Mouse (Mus musculus) G1E (cell line): ENCODE results near the gene H2afz. TPM values are rescaled to one million over a fixed set of nuclear protein-coding genes. Genes with fewer than 3 reads are reported as not detected.

Source experiments
- ATAC-seq: 2 replicates; pipeline ENCODE4 v1.8.0; 2016; ENCODE audit warnings: mild to moderate bottlenecking; ENCODE audit not compliant: insufficient number of reproducible peaks, poor library complexity, low FRiP score, severe bottlenecking; ENCODE audit errors: extremely low read depth
- DNase-seq: peaks from one replicate; pipeline ENCODE4 v3.0.0; 2012; ENCODE audit warnings: low spot score
- H3K27me3 ChIP-seq: 2 replicates; pipeline ENCODE4 v1.6.1; 2012; ENCODE audit warnings: mild to moderate bottlenecking, low read length, inconsistent platforms; ENCODE audit not compliant: insufficient read depth
- H3K36me3 ChIP-seq: replicated peaks from 2 replicates; pipeline ENCODE3; 2012; ENCODE audit warnings: mild to moderate bottlenecking, inconsistent platforms
- H3K4me1 ChIP-seq: 2 replicates; pipeline ENCODE4 v1.6.1; 2012; ENCODE audit warnings: low read depth, low read length, inconsistent platforms, mixed read lengths; ENCODE audit not compliant: insufficient read depth
- H3K4me3 ChIP-seq: 2 replicates; pipeline ENCODE4 v1.5.1; 2012; ENCODE audit warnings: low read depth, mild to moderate bottlenecking, inconsistent platforms, low read length, moderate library complexity, mixed read lengths
- H3K9me3 ChIP-seq: replicated peaks from 2 replicates; pipeline ENCODE4 v1.6.1; 2012; ENCODE audit warnings: inconsistent platforms
- CTCF ChIP-seq: IDR thresholded peaks from 2 replicates; pipeline ENCODE4 v1.5.1; 2012; ENCODE audit warnings: low read depth, low read length, inconsistent platforms, mixed read lengths
- GATA1 ChIP-seq: IDR thresholded peaks from 2 replicates; pipeline ENCODE4 v1.6.1; 2012; ENCODE audit warnings: borderline replicate concordance, low read length, inconsistent platforms, mixed read lengths
- GATA2 ChIP-seq: IDR thresholded peaks from 2 replicates; pipeline ENCODE4 v1.6.1; 2012; ENCODE audit warnings: low read depth, low read length, inconsistent platforms, borderline replicate concordance
- POLR2AphosphoS5 ChIP-seq: IDR thresholded peaks from 2 replicates; pipeline ENCODE4 v1.6.1; 2012; ENCODE audit warnings: low read depth, low read length, inconsistent platforms; ENCODE audit not compliant: insufficient replicate concordance
- TAL1 ChIP-seq: conservative IDR thresholded peaks from 2 replicates; pipeline ENCODE4 v1.6.1; 2012; ENCODE audit warnings: low read depth, low read length, inconsistent platforms, mixed read lengths
- polyA plus RNA-seq: library from polyadenylated mRNA; stranded (reverse); fragments of >175 nt; gene quantifications from 2 replicates; pipeline ENCODE4 v1.2.3, GENCODE M21; 2012
- total RNA-seq, 2 experiments: library from RNA; stranded (forward) in 1 of 2; stranded (reverse) in 1 of 2; fragments of 200-1000 nt in 1 of 2; fragments of >200 nt in 1 of 2; fragmentation: Nextera tagmentation in 1 of 2; gene quantifications; 2 replicates each; pipeline ENCODE4 v1.2.3; 2014 to 2017

The H2afz gene
- total and polyA plus RNA-seq, 3 experiments: 814 to 4,050 (median 3,552) TPM

- H3K9me3 ChIP-seq: 0 out of 2 replicates have a peak, but pooled peaks cover 4% of the 10 kb centered on the region
- H3K36me3 ChIP-seq: peaks cover 11% of the 10 kb centered on the region
- no peak for DNase-seq
- no peak overlapping the region for H3K4me3 ChIP-seq
- no peak for ATAC-seq
- no peaks in the 10 kb centered on the region for H3K27me3 ChIP-seq
- H3K4me1 ChIP-seq: peaks cover 28% of the 10 kb centered on the region
- TF ChIP-seq GATA1 (no peak), CTCF (no peak), GATA2 (no peak), TAL1 (no peak), POLR2AphosphoS5 (no peak)
These were observed 2.9 kb upstream of the H2afz start for GRCm38 (mm10) chr3:137861436-137861835.

GRCm38 (mm10) chr3:137862600-137862999 lies 1.7 kb upstream of the H2afz start:
- Histone ChIP-seq H3K27me3 (no peaks in the 10 kb centered on the region), H3K4me1 (peaks cover 34% of the 10 kb centered on the region), H3K4me3 (no peak overlapping the region), H3K9me3 (0 out of 2 replicates have a peak, but pooled peaks cover 4% of the 10 kb centered on the region), H3K36me3 (peaks cover 19% of the 10 kb centered on the region)
- no peak for TF ChIP-seq POLR2AphosphoS5
- no peak for TF ChIP-seq TAL1
- no peak for TF ChIP-seq CTCF
- DNase-seq (no peak), ATAC-seq (no peak)

GRCm38 (mm10) chr3:137863330-137864123 lies 760 bp upstream of the H2afz start:
- H3K4me3 ChIP-seq: peak overlapping the region; percentile 84
- no peak for DNase-seq

GRCm38 (mm10) chr3:137864988-137865982 lies 998 bp downstream of the H2afz start:
- ATAC-seq: peak; percentile 43
- peak; percentile 57 for DNase-seq
- TF ChIP-seq GATA2: no peak
- no peak for TF ChIP-seq CTCF
- peak; percentile 63; the same call in 1 of the 2 replicates for TF ChIP-seq POLR2AphosphoS5
- no peak for TF ChIP-seq GATA1
- no peak for TF ChIP-seq TAL1
- H3K4me1 ChIP-seq: peaks cover 31% of the 10 kb centered on the region
- peak overlapping the region; percentile 84 for H3K4me3 ChIP-seq
- peaks cover 26% of the 10 kb centered on the region for H3K36me3 ChIP-seq
- H3K27me3 ChIP-seq: no peaks in the 10 kb centered on the region
- 0 out of 2 replicates have a peak, but pooled peaks cover 4% of the 10 kb centered on the region for H3K9me3 ChIP-seq

More at GRCm38 (mm10) chr3:137863330-137864123, 760 bp upstream of the H2afz start:
- Histone ChIP-seq H3K4me1 (peaks cover 34% of the 10 kb centered on the region), H3K9me3 (0 out of 2 replicates have a peak, but pooled peaks cover 4% of the 10 kb centered on the region), H3K27me3 (no peaks in the 10 kb centered on the region), H3K36me3 (peaks cover 19% of the 10 kb centered on the region)
- TF ChIP-seq TAL1 (no peak), CTCF (no peak), GATA1 (no peak), GATA2 (no peak), POLR2AphosphoS5 (no peak)
- no peak for ATAC-seq

- no peaks in the 10 kb centered on the region for H3K27me3 ChIP-seq
- 0 out of 2 replicates have a peak, but pooled peaks cover 2% of the 10 kb centered on the region for H3K9me3 ChIP-seq
- peaks cover 32% of the 10 kb centered on the region for H3K36me3 ChIP-seq
- DNase-seq (no peak), ATAC-seq (no peak)
- H3K4me1 ChIP-seq: peaks cover 21% of the 10 kb centered on the region
- TF ChIP-seq GATA1 (no peak), POLR2AphosphoS5 (peak; percentile 70; the same call in 1 of the 2 replicates)
- H3K4me3 ChIP-seq: peak overlapping the region; percentile 79
These were observed 2.8 kb downstream of the H2afz start for GRCm38 (mm10) chr3:137867133-137867436.

- H3K4me3 ChIP-seq: peak within 1 kb of the TSS; percentile 79
- no peak for TF ChIP-seq CTCF
- TF ChIP-seq GATA2: no peak
- TF ChIP-seq GATA1: no peak
- TF ChIP-seq TAL1: no peak
- TF ChIP-seq POLR2AphosphoS5: no peak
- H3K4me1 ChIP-seq: peaks cover 21% of the 10 kb centered on the region
- no peaks in the 10 kb centered on the region for H3K9me3 ChIP-seq
- H3K36me3 ChIP-seq: peaks cover 35% of the 10 kb centered on the region
- DNase-seq (peak; percentile 56), ATAC-seq (no peak)
- no peaks in the 10 kb centered on the region for H3K27me3 ChIP-seq
These were observed 3.3 kb downstream of the H2afz start, which contains the start of gene Dnajb14 for GRCm38 (mm10) chr3:137867437-137868093. TSS of gene Dnajb14 (plus strand) at chr3:137867675.
